Mouse (Mus musculus) inflammation-experienced regulatory T-cells, adult 6 months (primary cell): ENCODE data around the gene Kctd17. TPM values are rescaled to one million over a fixed set of nuclear protein-coding genes. Genes with fewer than 3 reads are reported as not detected.

ENCODE experiments used
- ATAC-seq: one replicate; pipeline ENCODE4 v1.8.0; 2017
- polyA plus RNA-seq, 3 experiments: library from polyadenylated mRNA; unstranded; fragments of 100-300 nt; shearing (Covaris generic); gene quantifications; one replicate each; pipeline ENCODE4 v1.2.1; 2017

The Kctd17 gene
- polyA plus RNA-seq, 3 experiments from 2014 or later: 7.5 to 14.9 (median 8.8) TPM

DNA sequence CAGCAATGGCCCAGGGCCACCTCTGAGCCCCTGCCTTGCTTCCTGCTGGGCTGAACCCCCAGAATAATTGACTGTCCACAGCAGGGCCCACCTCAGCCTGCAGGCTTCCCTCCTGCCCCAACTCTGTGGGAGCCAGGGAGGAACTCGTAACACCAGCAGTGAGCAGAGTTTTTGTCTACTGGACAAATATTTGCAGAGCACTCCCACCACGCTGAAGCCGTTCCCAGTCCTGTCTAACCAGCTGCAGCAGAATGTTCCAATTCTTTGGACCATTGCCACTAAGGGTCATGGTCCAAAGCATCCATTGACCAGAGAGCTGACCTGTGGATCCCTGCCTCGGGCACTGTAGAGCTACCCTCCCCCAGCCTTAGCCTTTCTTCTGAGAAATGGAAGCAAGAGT, 11.4 kb upstream of the Kctd17 start:
- ATAC-seq: no peak

DNA sequence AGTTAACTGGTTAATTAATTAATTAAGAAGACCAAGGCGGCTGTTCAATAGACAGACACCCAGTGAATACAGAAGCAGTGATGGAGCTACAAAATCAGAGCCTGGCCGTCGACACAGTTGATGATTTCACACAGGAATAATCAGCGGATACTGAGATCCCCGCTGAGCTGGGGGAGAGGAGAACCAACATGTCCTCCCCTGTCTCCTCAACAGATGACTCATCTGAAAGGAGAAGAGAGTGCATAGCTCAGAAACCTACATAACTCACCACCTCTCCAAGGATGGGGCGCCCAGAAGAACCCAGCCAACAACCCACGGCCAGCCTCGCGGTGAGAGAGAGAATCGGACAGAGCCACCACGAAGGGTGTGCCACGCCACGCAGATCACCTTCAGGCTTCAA, 8.0 kb upstream of the Kctd17 start:
- no peak for ATAC-seq

DNA sequence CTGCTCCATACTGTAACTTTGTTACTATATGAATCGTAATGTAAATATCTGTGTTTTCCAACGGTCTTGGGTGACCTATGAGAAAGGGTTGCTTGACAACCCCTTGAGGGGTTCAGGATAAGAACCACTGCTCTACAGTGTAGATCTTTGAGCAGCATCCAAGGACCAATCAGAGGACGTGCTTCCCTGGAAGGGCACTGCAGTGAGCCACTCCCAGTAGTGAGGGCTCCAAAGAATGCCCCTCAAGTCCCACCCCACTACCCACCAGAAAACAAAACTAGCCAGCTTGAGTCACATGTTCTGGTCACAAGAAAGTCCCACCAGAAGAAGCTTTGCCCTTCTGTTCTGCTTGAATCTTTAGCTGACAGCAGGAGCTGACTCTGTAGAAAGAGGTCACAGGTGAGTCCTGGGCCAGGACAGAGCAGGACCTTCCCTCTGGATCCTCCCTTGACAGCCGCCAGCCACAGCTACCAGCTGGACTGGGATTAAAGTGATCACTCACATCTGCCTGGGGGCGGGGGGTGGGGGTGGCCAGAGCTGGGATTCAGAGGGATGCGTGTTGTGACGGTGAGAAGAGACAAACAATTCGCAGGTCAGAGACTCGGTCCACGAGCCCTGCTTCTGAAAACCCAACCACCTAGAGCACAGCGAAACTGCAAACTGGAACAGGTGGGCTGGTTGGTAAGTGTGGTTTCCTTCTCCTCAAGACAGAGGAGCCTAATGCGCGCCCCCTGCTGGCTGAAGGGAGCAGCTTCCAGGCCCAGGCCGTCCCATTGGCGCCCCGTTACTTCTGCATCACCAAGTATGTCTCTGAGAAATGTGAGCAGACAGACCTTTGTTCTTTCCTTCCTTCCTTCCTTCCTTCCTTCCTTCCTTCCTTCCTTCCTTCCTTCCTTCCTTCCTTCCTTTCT, 6.1 kb upstream of the Kctd17 start:
- peak; percentile 91 for ATAC-seq

DNA sequence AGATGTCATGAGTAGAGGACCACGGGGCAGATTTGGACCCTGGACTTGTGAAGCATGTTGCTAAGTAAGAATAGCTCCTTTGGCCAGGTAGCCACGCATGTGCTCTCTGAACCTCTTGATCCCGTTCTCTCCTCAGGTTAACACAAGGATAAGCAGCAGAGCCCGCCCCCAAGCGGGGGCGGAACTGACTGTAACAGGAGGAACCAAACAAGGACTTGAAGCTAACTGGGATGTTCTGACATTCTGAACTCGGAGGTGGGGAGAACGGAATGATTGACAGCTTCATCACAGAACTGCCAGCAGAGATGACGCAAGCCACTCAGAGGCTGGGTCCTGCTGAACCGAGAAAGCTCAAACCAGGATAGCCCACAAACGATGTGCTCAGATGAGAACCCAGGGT, 3.9 kb upstream of the Kctd17 start:
- ATAC-seq: no peak

DNA sequence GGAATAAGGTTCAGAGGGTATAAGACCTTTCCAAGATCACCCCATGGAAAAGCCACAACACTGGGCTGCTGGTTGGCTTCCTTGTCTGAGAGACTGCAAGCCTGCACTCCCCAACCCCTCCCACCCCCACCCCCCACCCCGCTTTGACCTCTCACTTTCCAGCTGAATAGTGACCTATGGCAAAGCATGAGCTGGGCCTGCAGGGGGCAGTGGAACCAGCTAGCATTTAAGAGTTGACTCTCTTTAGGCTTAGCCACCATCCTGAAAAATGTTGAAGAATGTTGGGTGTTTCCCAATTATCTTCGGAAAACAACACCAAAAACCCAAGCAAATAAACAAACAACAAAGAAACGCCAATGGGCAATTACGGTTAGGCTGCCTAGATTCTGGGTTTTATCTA, 3.1 kb upstream of the Kctd17 start:
- ATAC-seq: no peak

DNA sequence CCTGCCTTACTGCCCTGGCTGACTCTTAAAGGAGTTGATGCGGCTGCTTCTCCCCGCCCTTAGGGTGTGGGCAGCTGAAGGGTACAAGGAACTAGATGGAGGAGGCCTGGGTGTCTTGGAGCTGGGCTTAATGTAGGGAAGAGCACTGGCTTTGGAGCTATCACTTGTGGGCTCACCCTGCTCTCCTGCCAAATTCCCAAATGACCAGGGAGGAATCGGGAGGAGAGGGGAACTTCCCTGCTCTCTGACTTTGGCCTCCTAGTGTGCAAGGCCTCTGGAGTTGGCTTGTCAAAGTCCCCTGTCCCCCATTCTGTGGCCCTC, 735 bp downstream of the Kctd17 start:
- ATAC-seq: no peak

DNA sequence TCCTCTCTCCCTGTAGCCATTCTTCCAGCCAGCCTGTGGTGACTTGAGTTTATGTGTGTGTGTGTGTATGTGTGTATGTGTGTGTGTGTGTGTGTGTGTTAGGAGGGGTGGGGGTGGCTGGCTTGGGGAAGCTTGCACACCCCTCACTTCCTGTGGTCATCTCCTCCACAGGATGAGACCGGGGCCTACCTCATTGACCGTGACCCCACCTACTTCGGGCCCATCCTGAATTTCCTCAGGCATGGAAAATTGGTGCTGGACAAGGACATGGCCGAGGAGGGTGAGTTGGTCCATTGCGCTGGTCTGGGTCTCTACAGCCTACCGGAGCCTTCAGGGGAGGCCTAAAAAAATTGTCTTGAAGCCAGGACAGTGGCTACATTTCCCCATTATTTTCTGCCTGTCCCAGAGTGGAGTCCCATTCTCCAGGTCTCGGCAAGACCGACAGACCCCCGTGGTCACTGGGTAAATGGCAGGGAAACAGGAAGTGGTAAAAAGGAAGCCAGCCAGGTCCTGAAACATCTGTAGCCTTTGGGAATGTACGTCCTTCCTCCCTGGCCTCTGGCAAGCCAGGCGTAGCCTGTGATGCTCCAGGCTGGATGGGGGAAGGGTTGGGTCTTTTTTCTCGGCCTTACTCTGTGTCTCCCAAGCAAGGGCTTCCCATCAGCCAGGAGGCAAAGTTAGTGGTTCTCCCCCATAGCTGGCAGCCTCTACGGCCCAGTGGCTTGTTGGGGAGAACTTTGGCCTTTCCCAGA, 1.7 kb downstream of the Kctd17 start:
- no peak for ATAC-seq

DNA sequence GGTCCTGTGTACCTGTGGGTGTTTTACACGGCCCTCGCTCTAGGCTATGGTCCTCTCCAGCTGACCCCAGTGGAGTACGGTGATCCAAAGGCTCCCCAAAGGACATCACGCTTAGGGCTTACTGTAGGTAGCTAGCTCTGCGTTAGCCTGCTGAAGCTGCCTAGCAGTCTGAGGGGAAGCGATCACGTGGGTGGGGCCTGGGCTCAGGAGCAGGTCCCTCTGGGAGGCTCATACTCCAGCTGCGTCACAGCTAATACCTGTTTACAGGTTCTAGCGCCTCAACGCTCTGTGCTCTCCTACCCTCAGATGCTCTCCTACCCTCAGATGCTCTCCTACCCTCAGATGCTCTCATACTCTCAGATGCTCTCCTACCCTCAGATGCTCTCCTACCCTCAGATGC, 2.5 kb downstream of the Kctd17 start:
- ATAC-seq: no peak

DNA sequence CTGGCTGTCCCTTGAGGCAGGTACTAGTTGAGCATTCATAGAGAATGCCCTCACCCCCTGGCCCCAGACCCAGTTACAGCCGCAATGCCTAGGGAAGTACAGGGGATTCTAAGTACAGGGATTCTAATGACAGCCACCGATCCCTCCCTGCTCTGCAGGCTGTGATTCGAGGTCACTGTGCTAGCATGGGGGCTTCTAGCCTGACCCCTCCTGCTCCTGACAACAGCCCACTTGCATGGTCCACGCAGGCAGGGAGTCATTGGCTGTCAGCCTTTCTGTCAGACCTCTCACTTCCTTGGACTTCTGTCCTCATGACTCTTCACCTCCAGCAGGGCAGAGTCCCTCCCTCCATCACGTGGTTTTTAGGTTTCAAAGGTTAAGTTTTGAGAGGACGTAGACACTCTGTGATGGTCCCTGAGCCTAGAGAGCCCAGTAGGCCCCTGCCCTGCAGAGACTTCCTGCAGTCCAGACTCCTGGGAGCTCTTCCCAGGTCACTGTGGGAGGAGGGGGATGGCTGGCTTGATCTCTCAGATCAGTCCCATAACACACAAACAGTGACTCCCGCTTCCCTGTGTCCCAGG, 3.3 kb downstream of the Kctd17 start:
- ATAC-seq: no peak

DNA sequence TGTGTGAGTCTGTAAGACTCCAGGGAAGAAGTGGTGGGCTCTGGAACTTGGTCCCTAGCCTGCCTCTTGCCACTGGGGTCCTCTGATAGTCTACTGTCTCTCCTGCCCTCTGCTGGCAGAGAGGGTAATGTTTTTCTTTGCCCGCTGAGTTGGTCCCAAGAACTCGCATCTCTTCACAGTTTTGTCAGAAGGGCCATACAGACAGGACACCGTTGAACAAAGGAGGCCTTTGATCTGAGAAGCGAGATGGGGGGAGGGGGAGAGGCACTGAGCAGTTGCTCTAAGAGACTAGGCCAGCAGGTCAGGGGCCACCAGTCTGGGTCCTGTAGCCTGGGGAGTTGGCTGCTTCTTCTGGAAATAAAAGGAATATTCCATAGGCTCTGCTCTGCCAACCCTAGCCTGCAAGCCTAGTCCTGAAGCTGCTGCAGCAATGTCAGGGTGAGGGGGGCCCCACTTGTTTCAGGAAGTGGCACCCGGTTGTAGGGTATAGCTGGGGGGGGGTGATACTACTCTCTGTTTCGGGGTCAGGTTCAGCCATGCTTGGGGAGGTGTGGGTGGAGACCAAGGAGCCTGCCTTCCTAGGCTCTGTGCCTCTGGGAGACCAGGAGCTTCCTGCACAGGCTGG, 6.6 kb downstream of the Kctd17 start:
- no peak for ATAC-seq

DNA sequence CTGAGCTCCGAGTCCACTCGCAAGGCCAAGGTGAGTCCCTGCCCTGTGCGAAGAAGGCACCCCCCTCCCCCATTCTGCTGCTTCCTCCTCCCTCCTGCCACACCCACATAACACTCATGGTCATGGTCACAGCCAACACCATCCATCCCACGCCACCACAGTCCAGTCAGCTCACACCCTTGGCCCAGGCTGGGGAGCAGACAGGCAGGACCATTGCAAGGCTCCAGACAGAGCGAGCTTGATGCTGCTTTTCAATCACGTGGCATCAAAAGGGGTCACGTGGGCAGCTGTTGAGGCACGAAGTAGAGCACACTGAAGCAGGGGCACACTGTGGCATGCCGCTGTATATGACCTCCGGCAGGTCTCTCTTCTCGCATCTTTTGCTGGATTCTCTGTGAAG, 7.3 kb downstream of the Kctd17 start:
- ATAC-seq: no peak

DNA sequence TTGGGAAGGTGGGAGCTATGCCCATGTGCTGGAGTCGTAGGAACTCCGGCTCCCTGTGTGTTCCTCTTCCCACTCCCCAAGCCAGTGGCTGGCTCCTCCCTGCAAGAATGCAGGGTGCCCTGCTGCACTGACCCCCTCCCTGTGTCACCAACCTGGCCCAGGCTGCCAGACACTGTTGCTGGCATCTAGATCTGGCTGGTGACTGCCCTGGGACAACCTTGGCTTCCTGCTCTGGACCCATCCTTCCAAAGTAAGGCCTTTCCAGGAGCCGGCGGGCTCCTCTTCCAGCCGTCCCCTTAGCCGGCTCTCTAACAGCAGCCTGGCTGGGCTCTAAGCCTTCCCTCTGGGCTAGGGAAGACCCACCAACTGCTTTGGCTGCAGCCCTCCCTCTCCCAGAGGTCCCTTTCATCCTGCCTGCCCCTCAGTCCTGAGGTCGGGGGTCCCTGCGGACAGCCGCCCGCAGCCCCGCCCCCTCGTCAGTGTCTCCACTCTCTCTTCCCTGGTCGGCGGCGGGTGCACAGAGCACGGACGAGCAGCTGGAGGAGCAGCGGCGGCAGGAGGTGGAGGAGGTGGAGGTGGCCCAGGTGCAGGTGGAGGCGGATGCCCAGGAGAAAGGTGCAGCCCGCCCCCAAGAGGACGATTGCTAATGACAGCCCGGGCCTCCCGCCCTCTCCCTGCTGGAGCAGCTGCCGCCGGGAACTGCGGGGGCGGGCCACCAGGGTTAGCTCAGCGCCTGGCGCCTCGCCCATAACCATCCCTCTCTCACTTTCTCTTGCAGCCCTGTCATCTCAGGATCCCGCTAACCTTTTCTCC, 8.2 kb downstream of the Kctd17 start:
- no peak for ATAC-seq

DNA sequence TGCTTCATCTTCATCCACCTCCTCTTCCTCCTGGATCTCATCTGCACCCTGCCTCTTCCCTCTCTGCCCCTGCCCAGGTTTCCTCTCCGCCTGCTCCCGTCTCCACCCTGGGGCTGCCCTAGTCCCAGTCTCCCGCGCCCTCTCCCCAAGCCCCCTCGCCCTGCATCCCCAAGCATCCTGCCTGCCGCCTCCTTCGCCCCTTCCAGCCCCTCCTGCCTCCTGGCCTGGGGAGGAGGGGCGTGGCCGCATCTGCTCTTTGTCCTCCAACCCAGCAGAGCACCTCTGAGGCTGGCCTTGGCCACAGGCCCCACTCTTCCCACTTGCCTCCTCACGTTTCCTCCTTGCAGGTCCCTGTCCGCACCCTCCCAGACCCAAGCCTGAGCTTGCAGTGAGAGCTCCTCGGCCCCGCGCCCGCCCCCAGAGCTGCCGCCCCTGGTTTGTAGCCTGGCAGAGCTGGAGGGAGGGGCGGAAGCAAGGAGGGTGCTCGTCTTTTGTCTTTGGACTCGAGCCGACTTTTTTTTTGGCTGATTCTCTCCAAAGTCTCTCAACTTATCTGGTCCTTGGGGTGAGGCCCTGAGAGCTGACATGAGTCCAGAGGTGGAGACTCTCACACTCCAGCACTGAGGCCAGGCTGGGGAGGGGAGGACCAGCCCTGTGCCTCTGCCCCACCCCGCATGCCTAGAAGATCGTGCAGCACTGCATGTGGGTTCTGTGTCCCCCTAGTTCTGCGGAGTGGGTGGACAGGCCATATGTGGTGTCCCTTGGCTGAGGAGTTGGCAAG, 9.1 kb downstream of the Kctd17 start:
- no peak for ATAC-seq

DNA sequence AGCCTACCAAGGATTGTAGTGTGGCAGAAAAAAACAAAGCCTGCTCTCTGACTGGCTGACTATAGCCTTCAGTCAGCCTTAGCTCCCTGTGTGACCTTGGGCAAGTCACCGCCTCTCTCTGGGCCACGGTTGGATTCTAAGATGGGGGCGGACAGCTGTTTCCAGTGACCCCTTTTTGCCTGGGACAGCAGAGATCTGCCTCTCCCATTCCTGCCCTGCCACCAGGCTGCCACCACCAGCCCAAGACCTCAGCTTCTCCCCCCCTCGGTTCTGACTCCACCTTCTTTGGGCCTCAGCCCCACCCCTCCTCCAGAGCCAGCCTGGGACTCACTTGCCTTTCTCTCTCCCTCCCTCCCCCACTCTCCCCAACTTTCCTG, 9.6 kb downstream of the Kctd17 start:
- ATAC-seq: no peak

DNA sequence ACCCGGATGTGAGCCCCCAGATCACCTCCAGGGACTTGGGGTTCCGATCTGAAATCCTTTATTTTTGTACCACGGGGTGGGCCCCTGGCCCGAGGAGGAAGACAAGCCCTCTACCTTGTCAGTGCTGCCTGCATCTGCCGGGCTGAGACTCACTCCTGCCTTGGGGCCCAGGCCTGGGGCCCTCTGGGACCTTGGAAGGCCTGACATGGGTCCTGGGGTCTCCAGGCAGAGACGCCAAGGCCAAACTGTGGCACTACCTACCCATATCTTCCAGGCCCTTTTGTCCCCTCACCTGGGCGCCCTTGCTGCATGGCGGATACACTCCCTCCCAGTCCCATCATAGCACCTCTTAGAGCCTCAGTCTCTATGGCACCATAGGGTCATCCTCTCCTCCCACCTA, 10.1 kb downstream of the Kctd17 start:
- ATAC-seq: no peak

DNA sequence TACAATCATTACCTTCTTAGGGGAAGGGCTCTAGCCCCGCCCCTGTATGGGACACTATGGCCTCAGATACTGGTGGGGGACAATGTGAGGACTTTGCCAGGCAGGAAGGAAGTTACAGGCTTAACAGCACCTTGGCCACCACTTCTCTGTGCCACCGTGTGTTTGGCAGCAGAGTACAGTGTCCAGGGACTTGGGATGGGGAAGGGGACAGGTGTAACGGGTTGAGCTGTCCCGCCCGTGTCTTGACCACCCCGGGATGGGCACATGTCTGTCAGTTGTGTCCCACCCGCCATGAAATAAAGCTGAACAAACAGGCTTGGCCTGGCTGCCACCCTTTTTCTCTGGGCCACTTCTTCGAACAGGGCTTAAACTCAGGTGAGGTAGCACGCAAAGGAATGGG, 10.6 kb downstream of the Kctd17 start:
- ATAC-seq: no peak

DNA sequence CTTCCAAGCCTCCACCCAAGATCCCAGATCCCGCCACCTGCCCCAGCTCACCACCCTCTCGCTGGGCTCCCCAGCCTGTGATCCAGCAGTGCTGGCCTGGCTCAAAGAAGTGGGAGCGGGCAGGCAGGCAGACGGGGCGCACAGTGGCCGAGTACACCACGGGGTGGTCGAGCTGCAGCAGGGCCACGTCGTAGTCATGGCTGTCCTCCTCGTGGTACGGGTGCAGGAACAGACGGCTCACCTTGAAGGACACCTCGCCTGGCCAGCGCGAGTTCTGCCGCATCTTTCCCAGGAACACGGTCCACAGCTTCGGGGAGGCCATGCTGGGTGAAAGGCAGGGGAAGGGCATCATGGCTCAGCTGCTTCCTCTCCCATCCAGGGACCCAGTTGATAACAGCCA, 13.9 kb downstream of the Kctd17 start:
- ATAC-seq: no peak

DNA sequence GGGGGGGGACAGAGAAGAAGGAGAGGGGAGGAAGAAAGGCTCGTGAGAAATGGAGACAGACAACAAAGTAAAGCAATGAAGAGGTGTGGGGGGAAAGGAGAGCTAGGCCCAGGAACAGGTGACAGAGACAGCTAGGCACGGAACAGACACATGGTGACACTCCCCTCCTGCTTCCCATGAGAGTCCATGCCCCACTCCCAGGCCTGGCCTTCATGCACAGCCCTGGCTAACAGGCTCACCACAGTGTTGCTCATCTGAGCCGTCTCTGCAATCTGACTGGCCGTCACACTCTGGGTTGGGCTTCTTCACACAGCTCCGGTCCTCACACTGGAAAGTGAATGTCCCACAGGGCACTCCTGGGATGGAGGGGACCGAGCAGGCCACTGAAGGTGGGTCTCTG, 15.5 kb downstream of the Kctd17 start:
- no peak for ATAC-seq

DNA sequence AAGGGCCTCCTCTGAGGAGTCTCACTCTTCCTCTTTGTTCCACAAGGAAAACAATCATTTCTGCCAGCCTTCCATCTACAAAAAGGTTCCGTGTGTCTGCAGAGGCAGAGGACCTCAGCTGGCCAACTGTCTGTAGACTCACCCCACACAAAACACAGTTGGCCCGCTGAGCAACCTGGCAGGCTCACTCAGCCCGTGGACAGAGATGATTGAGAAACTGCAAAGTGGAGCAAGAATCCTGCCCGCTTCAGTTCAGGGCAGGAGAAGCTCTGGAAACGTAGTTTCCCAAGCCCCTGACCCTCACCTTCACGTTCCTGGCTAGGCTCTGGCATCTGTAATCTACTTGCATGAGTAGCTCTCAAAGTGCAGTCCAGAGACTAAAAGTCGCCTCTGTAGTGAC, 18.8 kb downstream of the Kctd17 start:
- ATAC-seq: no peak

DNA sequence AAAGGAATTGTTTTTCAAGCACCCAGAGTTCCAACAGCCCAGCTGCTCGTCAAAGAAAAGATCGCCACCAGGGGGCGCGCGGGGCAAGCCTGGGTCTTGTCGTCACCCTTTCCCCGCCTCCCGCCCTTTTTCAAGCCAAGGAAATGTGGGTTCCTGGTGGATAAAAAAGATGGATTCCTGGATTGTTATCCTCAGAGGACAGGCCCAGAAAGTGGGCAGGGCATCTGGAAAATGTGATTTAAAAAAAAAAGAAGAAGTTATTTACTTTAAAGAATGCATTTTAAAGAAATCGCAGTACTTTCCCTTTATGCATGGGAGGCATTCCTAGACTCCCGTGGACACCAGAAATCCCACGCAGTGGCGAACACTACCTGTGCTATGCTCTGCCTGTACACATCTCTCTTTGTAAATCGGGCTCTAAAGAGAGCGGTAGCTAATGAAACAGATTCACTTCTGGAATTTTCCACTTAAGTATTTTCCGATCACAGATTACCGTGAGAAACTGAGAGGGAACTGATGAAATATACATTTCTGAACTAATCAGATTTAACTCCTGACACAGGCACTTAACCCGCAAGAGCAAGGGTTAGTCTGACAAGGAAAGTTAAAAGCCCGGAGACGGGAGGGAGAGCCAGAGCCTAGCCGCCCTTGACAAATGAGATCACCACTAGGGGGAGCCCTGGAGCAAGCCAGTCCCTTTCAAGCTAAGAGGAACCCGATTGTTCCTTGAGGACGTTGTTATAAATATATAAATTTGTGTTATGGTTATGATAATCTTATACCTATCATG, 19.6 kb downstream of the Kctd17 start:
- peak; percentile 57 for ATAC-seq

DNA sequence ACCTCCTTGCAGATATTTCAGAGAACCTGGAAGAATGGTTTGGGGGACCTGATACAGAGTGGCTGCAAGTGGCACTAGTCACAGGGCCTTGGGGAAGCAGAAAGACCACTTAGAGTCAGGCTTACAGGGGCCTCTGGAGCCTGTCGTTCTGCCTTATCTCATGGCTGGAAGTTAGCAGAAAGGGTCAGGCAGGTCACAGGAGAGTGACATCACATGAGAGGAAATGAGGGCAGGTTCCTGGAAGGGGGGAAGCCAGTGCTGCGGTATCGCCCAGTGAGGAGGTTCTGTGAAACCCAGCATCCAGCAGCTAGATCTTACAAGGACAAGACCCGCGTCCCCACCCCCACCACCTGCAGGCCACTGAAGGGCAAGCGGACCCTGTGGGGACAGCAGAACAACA, 20.8 kb downstream of the Kctd17 start:
- peak; percentile 42 for ATAC-seq
